Mouse (Mus musculus): ENCODE data around the gene Itpka. TPM values are rescaled to one million over a fixed set of nuclear protein-coding genes. Genes with fewer than 3 reads are reported as not detected.
A peak's percentile ranks its signal among the peaks of the same experiment; 100 is the strongest.
"Not testable (repeated sequence)": the region's sequence is repeated elsewhere in the genome, so short reads cannot be mapped to it uniquely, and the experiment has no call there.

Itpka gene
- not detected in 2 replicates for polyA plus RNA-seq (2012; ENCODE audit: insufficient read depth, insufficient read length, low replicate concordance, missing spikeins)

DNA sequence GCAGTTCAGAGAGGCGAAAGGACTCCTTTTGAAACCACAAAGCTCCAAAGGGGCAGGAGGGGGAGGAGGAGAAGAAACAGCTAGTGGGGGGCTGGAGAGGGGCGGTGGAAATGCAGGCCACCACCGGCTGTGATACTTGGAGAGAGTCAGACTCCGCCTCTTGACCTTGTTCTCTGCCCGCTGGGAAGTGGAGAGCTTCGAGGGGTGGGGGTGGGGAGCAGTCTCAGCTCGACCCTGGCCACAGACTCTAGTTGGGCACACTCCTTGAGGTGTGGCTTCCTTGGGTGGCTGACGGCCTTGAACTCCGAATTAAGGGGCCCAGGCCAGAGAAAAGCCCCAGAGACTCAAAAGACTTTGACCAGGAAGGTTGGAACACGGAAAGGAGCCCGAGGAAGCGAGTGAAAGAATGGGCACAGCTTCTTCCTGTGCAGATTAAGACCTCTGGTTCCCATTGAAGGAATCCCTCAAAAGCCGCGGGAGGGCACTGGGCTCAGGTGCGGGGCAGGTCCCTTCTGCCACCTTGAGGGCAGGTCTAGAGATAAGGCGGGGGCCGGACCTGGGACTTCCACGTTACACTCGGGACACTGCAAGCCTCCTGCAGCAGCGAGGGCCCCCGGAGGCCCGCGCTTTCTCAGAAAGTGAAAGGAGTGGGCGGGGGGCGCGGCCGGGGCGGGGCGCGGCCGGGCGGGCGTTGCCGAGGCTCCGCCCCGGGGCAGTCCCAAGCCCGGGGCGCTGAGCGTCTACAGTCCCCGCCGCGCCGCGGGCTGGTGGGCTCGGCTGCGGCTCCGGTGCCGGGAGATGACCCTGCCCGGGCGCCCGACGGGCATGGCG lies at the start of gene Itpka:
TSS of gene Itpka (plus strand) at position 757 of the 831 bp plus-strand sequence.
- Histone ChIP-seq H3K4me3 (ENCODE audit: insufficient read depth, low read depth, low read length) (peak within 1 kb of the TSS; percentile 47), H3K27ac (ENCODE audit: insufficient read depth, low read depth, low read length) (no peak within 1 kb of the TSS), H3K4me1 (ENCODE audit: control insufficient read depth, insufficient read depth, low read length) (peaks cover 23% of the 10 kb centered on the region)
- 3% methylated on average over 44 of the region's 53 CpGs for WGBS
- TF ChIP-seq CTCF (IDR thresholded peaks at IDR 0.05; ENCODE audit: insufficient read depth, low read depth, low read length) (no peak), POLR2A (IDR thresholded peaks at IDR 0.05; ENCODE audit: insufficient read depth, low read depth, low read length) (0 out of 2 replicates have a peak, but pooled peaks have one; percentile 25)

DNA sequence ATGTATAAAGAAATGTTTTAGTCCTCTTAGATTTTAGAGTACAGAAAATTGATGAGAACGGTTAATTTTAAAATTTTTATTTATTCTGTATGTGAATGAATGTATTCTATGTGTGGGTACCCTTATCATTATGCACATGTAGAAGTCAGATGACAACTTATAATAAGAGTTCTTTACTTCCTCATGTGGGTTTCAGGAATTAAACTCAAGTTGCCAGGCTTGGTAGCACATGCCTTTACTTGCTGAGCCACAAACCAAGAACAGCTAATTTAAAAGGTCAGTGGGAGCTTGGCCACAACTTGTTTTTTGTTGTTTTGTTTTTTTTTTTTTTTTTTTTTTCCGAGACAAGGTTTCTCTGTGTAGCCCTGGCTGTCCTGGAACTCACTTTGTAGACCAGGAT lies 47.3 kb upstream of the Itpka start:
- H3K4me1 ChIP-seq (ENCODE audit: control insufficient read depth, insufficient read depth, low read length) = no peaks in the 10 kb centered on the region
- no peak overlapping the region for H3K27ac ChIP-seq (ENCODE audit: insufficient read depth, low read depth, low read length)

DNA sequence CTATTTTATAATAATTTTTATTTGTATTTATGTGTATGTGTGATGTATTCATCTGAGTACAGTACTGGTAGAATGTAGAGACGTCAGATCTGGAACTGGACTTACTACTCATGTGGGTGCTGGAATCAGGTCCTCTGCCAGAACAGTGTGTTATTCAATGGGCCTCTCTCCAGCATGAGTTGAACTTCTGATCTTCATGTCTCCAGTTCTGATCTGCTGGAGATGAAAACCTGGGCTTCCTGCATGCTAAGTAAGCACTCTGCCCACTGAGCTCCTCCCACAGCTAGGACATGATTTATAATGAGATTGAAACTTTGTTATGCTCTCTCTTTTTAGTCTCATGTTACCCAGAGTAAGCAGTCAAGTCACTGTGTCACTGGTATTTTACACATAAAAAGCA lies 46.0 kb upstream of the Itpka start:
- Histone ChIP-seq H3K4me1 (ENCODE audit: control insufficient read depth, insufficient read depth, low read length) (no peaks in the 10 kb centered on the region), H3K4me3 (ENCODE audit: insufficient read depth, low read depth, low read length) (no peak overlapping the region), H3K27ac (ENCODE audit: insufficient read depth, low read depth, low read length) (no peak overlapping the region)
- 69% methylated on average over 1 of the region's 1 CpGs for WGBS
- TF ChIP-seq POLR2A (IDR thresholded peaks at IDR 0.05; ENCODE audit: insufficient read depth, low read depth, low read length) (no peak), CTCF (IDR thresholded peaks at IDR 0.05; ENCODE audit: insufficient read depth, low read depth, low read length) (no peak)

More for the DNA sequence above, 47.3 kb upstream of the Itpka start:
- 71% methylated on average over 2 of the region's 2 CpGs for WGBS
- no peak for TF ChIP-seq POLR2A (IDR thresholded peaks at IDR 0.05; ENCODE audit: insufficient read depth, low read depth, low read length)
- no peak for TF ChIP-seq CTCF (IDR thresholded peaks at IDR 0.05; ENCODE audit: insufficient read depth, low read depth, low read length)
- H3K4me3 ChIP-seq (ENCODE audit: insufficient read depth, low read depth, low read length) = no peak overlapping the region

DNA sequence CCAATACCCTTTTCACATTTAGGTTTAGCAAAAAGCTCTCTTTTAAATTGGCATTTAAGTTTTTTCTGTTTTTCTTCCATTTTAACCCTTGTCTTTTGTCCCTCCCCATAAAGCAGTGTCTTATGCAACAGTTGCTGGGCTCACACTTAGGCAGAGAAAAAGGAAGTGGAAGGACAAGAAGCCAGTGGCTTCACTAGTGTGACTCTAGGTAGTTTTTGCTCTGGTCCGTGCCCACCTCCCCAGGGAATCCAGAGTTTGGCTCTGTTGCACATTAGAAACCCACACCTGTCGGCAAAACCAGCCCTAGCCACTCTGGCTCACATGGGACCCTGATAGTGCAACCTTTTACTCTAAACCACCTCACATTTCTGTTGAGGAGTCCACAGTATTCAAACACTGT lies 43.7 kb upstream of the Itpka start:
- Histone ChIP-seq H3K27ac (ENCODE audit: insufficient read depth, low read depth, low read length) (no peak overlapping the region), H3K4me1 (ENCODE audit: control insufficient read depth, insufficient read depth, low read length) (no peaks in the 10 kb centered on the region), H3K4me3 (ENCODE audit: insufficient read depth, low read depth, low read length) (no peak overlapping the region)
- TF ChIP-seq POLR2A (IDR thresholded peaks at IDR 0.05; ENCODE audit: insufficient read depth, low read depth, low read length) (no peak), CTCF (IDR thresholded peaks at IDR 0.05; ENCODE audit: insufficient read depth, low read depth, low read length) (no peak)
- 83% methylated on average over 2 of the region's 2 CpGs for WGBS

DNA sequence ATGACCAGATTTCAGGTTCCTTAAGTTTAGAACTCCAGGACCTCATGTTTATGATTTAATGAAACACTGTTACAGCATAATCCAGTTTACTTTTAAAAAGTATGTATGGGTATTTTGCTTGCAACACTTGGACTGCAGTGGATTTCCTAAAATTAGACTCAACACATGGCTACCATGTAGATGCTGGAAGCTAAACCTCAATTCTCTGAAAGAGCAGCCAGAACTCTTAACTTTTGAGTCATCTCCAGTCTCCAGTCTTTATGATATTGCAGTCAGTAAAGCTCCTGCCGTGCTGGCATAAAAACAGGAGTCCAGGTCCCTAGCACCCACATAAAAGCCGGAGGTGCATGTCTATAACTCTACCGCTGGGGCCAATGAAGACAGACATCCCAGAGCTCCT lies 42.2 kb upstream of the Itpka start:
- TF ChIP-seq CTCF (IDR thresholded peaks at IDR 0.05; ENCODE audit: insufficient read depth, low read depth, low read length) (no peak), POLR2A (IDR thresholded peaks at IDR 0.05; ENCODE audit: insufficient read depth, low read depth, low read length) (no peak)
- no peaks in the 10 kb centered on the region for H3K4me1 ChIP-seq (ENCODE audit: control insufficient read depth, insufficient read depth, low read length)
- WGBS = 91% methylated on average over 3 of the region's 3 CpGs
- no peak overlapping the region for H3K4me3 ChIP-seq (ENCODE audit: insufficient read depth, low read depth, low read length)
- no peak overlapping the region for H3K27ac ChIP-seq (ENCODE audit: insufficient read depth, low read depth, low read length)

DNA sequence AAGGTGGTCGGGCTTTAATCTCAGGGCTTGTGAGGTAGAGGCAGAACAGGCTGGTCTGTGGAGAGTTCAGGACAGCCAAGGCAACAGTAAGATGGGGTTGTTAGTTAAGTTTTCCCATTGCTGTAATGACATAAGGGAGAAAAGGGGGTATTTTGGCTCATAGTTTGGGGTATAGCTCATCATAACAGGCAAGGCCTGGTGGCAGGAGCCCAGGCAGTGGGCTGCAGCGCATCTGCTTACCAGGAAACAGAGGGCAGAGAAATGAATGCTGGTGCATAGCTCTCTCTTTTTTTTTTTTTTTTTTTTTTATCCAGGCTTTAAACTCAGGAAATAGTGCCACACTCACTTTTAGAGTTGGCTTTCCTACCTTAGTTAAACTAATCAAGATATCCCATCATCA lies 39.0 kb upstream of the Itpka start:
- TF ChIP-seq POLR2A (IDR thresholded peaks at IDR 0.05; ENCODE audit: insufficient read depth, low read depth, low read length) (no peak), CTCF (IDR thresholded peaks at IDR 0.05; ENCODE audit: insufficient read depth, low read depth, low read length) (no peak)
- H3K4me1 ChIP-seq (ENCODE audit: control insufficient read depth, insufficient read depth, low read length) = no peaks in the 10 kb centered on the region
- H3K4me3 ChIP-seq (ENCODE audit: insufficient read depth, low read depth, low read length) = no peak overlapping the region
- H3K27ac ChIP-seq (ENCODE audit: insufficient read depth, low read depth, low read length) = no peak overlapping the region
- 95% methylated on average over 2 of the region's 2 CpGs for WGBS

DNA sequence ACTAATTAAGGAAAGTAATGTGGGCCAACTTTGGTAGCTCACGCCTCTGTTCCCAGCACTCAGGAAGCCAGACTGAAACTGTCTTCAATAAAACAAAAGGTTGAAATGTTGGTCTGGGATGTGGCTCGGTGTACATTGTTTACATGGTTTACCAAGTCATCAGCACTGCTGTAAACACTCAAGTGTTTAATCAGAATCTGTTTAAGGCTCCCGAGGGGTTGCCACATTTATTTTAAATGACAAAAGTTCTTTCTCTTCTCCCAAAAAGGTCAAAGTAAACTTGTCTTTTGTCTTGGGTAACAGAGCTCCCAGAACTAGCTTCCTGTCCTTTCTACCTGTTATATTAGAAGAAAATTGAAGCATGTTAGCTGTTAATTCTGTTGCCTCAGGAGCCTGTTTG lies 34.5 kb upstream of the Itpka start:
- 76% methylated on average over 3 of the region's 3 CpGs for WGBS
- no peaks in the 10 kb centered on the region for H3K4me1 ChIP-seq (ENCODE audit: control insufficient read depth, insufficient read depth, low read length)
- TF ChIP-seq POLR2A (IDR thresholded peaks at IDR 0.05; ENCODE audit: insufficient read depth, low read depth, low read length) (no peak), CTCF (IDR thresholded peaks at IDR 0.05; ENCODE audit: insufficient read depth, low read depth, low read length) (no peak)
- H3K27ac ChIP-seq (ENCODE audit: insufficient read depth, low read depth, low read length) = no peak overlapping the region
- no peak overlapping the region for H3K4me3 ChIP-seq (ENCODE audit: insufficient read depth, low read depth, low read length)

DNA sequence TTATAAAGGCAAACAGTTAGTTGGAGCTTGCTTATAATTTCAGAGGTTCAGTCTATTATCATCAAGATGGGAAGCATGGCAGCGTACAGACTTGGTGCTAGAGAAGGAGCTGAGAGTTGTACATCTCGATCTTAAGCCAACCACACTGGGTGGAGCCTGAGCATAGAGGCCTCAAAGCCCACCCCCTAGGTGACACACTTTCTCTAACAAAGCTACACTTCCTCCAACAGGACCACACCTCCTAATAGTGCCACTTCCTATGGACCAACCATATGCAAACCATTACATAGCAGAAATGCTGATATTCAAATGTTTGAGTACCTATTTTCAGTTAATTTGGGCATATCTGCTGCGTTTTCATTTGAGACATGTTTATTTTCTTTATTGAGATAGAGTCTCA lies 32.1 kb upstream of the Itpka start:
- WGBS = 91% methylated on average over 3 of the region's 3 CpGs
- TF ChIP-seq CTCF (IDR thresholded peaks at IDR 0.05; ENCODE audit: insufficient read depth, low read depth, low read length) = no peak
- no peak for TF ChIP-seq POLR2A (IDR thresholded peaks at IDR 0.05; ENCODE audit: insufficient read depth, low read depth, low read length)
- no peak overlapping the region for H3K27ac ChIP-seq (ENCODE audit: insufficient read depth, low read depth, low read length)

DNA sequence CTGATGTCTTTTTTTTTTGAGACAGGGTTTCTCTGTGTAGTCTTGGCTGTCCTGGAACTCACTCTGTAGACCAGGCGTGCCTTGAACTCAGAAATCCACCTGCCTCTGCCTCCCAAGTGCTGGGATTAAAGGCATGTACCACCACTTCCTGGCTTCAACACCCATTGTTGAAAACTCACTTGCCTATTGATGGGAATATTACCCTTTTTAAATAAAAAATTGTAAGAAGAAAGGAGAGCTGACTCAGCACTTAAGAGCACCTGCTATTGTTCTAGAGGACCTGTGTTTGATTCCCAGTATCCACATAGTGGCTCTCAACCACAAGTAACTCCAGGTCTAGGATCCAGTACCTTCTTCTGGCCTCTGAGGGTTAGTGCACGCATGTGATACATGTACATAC lies 26.3 kb upstream of the Itpka start:
- WGBS = 95% methylated on average over 2 of the region's 2 CpGs
- H3K4me3 ChIP-seq (ENCODE audit: insufficient read depth, low read depth, low read length); H3K27ac ChIP-seq (ENCODE audit: insufficient read depth, low read depth, low read length); H3K4me1 ChIP-seq (ENCODE audit: control insufficient read depth, insufficient read depth, low read length): not testable (repeated sequence)

More for the DNA sequence above, 32.1 kb upstream of the Itpka start:
- Histone ChIP-seq H3K4me3 (ENCODE audit: insufficient read depth, low read depth, low read length) (no peak overlapping the region), H3K4me1 (ENCODE audit: control insufficient read depth, insufficient read depth, low read length) (no peaks in the 10 kb centered on the region)
